Mouse (Mus musculus): ENCODE results near the gene Trub2.

DNA sequence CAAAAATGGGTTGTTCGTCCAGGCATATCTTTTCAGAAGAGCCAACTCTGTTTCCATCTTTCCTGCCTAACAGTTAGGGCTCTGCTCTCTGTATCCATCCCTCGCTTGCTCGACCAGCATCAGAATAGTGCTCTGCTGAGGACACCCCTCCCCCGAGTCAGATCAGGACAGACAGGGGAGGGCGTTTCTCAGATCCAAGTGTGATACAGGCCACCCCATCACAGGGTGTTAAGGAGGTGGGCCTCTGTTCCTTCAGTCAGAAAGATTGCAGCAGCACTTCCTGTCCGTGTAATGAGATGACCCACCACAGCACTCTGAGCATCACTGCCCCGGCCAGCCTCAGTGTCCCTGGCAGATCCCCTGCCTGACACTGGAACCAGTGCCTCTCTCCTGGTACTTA is 72.2 kb downstream of the Trub2 start:
- no peak for TF ChIP-seq MAFK (IDR thresholded peaks at IDR 0.05; ENCODE audit: borderline replicate concordance, low read depth, low read length)
- no peak for TF ChIP-seq CHD1 (IDR thresholded peaks at IDR 0.05; ENCODE audit: low read depth, low read length)
- no peak for TF ChIP-seq POLR2A (IDR thresholded peaks at IDR 0.05; ENCODE audit: control insufficient read depth in 1 of 2, insufficient read depth in 1 of 2, low read depth in 1 of 2, low read length in 2 of 2, poor library complexity in 1 of 2)

All from MEL (cell line).